Mouse (Mus musculus) CH12.LX (cell line): Measurements from ENCODE around the gene Galnt6.

Source experiments
- CHD1 ChIP-seq: IDR thresholded peaks from 2 replicates; pipeline ENCODE4 v1.6.1; 2012; ENCODE audit warnings: low read depth, low read length, improper control_type of control experiment, inconsistent platforms
- CTCF ChIP-seq, 2 experiments: IDR thresholded peaks in 1 of 2; conservative IDR thresholded peaks in 1 of 2; 2 replicates each; pipeline ENCODE4 v1.5.1; 2011 to 2012; ENCODE audit warnings: low read depth in 2 of 2, low read length in 2 of 2, improper control_type of control experiment in 1 of 2, inconsistent platforms in 1 of 2, mild to moderate bottlenecking in 1 of 2, moderate library complexity in 1 of 2
- E2F4 ChIP-seq: IDR thresholded peaks from 2 replicates; pipeline ENCODE4 v1.6.1; 2011; ENCODE audit warnings: low read depth, low read length, improper control_type of control experiment; ENCODE audit not compliant: insufficient replicate concordance
- ELF1 ChIP-seq: IDR thresholded peaks from 2 replicates; pipeline ENCODE4 v1.6.1; 2014; ENCODE audit warnings: low read depth, mild to moderate bottlenecking, inconsistent platforms, low read length, improper control_type of control experiment
- EP300 ChIP-seq: IDR thresholded peaks from 2 replicates; pipeline ENCODE4 v1.6.1; 2011; ENCODE audit warnings: low read length, improper control_type of control experiment
- GABPA ChIP-seq: IDR thresholded peaks from 2 replicates; pipeline ENCODE4 v1.6.1; 2012; ENCODE audit warnings: low read depth, low read length, improper control_type of control experiment, inconsistent platforms; ENCODE audit not compliant: insufficient replicate concordance
- KAT2A ChIP-seq: IDR thresholded peaks from 2 replicates; pipeline ENCODE4 v1.6.1; 2012; ENCODE audit warnings: low read length, improper control_type of control experiment, inconsistent platforms; ENCODE audit not compliant: insufficient replicate concordance
- MAZ ChIP-seq: IDR thresholded peaks from 2 replicates; pipeline ENCODE4 v1.6.1; 2012; ENCODE audit warnings: low read depth, mild to moderate bottlenecking, inconsistent platforms, low read length, improper control_type of control experiment, moderate library complexity
- TCF12 ChIP-seq: IDR thresholded peaks from 2 replicates; pipeline ENCODE4 v1.6.1; 2014; ENCODE audit warnings: low read depth, mild to moderate bottlenecking, inconsistent platforms, low read length, improper control_type of control experiment
- USF1 ChIP-seq: IDR thresholded peaks from 2 replicates; pipeline ENCODE4 v1.6.1; 2014; ENCODE audit warnings: low read depth, mild to moderate bottlenecking, inconsistent platforms, low read length, improper control_type of control experiment
- ZC3H11A ChIP-seq: IDR thresholded peaks from 2 replicates; pipeline ENCODE4 v1.6.1; 2012; ENCODE audit warnings: low read depth, mild to moderate bottlenecking, inconsistent platforms, low read length, improper control_type of control experiment
- ZKSCAN1 ChIP-seq: IDR thresholded peaks from 2 replicates; pipeline ENCODE4 v1.6.1; 2012; ENCODE audit warnings: low read depth, inconsistent platforms, low read length, improper control_type of control experiment, borderline replicate concordance
- ZNF384 ChIP-seq: IDR thresholded peaks from 2 replicates; pipeline ENCODE4 v1.6.1; 2012; ENCODE audit warnings: low read depth, low read length, improper control_type of control experiment, inconsistent platforms

GRCm38 (mm10) chr15:100752439-100752838 is 23.3 kb upstream of the Galnt6 start:
- TF ChIP-seq CTCF (conservative IDR thresholded peaks at IDR 0.05 in 1 of 2, IDR thresholded peaks at IDR 0.05 in 1 of 2; ENCODE audit: low read depth in 2 of 2, low read length in 2 of 2) (no peak), MAZ (no peak), KAT2A (no peak), ZKSCAN1 (no peak), CHD1 (no peak), EP300 (no peak), TCF12 (no peak), GABPA (no peak), ZC3H11A (no peak), ELF1 (no peak), USF1 (no peak), ZNF384 (no peak), E2F4 (no peak)
